Comparison of ENCODE assay signal across 7 mouse cellular contexts in the genomic region with DNA sequence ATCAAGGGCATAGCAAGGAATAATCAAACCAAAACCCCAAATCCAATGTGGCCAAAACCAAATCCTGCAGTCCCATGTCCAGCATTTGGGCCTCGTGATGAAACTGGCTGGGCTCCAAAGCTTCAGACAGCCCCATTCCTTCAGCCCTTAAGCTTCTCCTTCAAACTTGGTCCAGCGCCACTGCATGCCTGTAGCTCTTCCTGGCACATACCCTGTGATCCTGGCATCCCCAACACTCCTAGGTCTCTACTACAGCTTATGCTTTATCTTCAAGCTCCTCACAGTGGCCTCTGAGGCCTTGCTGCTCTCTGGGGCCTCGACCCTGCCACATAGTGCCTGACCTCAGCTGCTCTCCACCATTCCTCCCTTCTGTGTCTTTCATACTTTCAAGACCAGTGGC. TPM values are rescaled to one million over a fixed set of nuclear protein-coding genes. Genes with fewer than 3 reads are reported as not detected.
A peak's percentile ranks its signal among the peaks of the same experiment; 100 is the strongest.
DNase-seq lines count a peak whose midpoint lies in the region.
"Not testable (repeated sequence)": the region's sequence is repeated elsewhere in the genome, so short reads cannot be mapped to it uniquely, and the experiment has no call there.

No protein-coding gene starts in this region.

- peak; percentile 37 to 45 for DNase-seq in cerebellum, postnatal 14 days
- DNase-seq in heart, adult 8-10 months (ENCODE audit: low spot score), result peak; percentile 42
- peak; percentile 72 to 73 for DNase-seq in heart, postnatal 10 days
- DNase-seq in heart, postnatal 4 days, result peak; percentile 69
- peak; percentile 25 to 33 for DNase-seq in kidney, adult 8-10 months
- peak; percentile 59 to 69 for DNase-seq in lung, adult 18-20 months
- DNase-seq in lung, postnatal 25 days (ENCODE audit: low spot score), result peak; percentile 58

- intact Hi-C loops in heart, postnatal 10 days (cut with DNase I), result not testable (repeated sequence)

RNA-seq across cellular contexts. Expression of a gene that starts 5.5 kb away (rescaled TPM):
- total RNA-seq in heart, adult 8-10 months (2022), result 10 to 100 TPM; 11.0 to 13.7 (median 12.6) TPM
- total RNA-seq in heart, postnatal 10 days (2021), result 10 to 100 TPM; 19.3 to 19.7 TPM
- 10 to 100 TPM; 28.5 to 29.1 TPM for total RNA-seq in heart, postnatal 4 days (2021)

Comparison
In these comparisons a context has a peak if more than half of its experiments do, and no peak if none do; other contexts are left out.
1. Peak in every context shown above with its lines: DNase-seq.